Mouse (Mus musculus): ENCODE data around the gene Vmn1r4. TPM values are rescaled to one million over a fixed set of nuclear protein-coding genes. Genes with fewer than 3 reads are reported as not detected.

The Vmn1r4 gene
- total RNA-seq (2021): under 1 TPM; 0.46 to 0.48 TPM

- peak; percentile 95 to 98 for DNase-seq (ENCODE audit: low spot score in 2 of 2)
- intact Hi-C loops (cut with DNase I): loop anchor here (5.0 to 10.0 kb wide), 3 partner anchors 117 to 781 kb away; partner anchors contain the start of gene Lancl2
Observed at GRCm38 (mm10) chr6:56923726-56924707, at the start of gene Vmn1r4, which contains the start of gene Nt5c3. Vmn1r4 (plus strand) TSS chr6:56924015. Nt5c3 (minus strand) TSS chr6:56923932.

- intact Hi-C loops (cut with DNase I): no loop called here
- DNase-seq (ENCODE audit: low spot score in 2 of 2): peak; percentile 26 to 84
Observed at GRCm38 (mm10) chr6:56876870-56877269, 46.9 kb upstream of the Vmn1r4 start.

GRCm38 (mm10) chr6:56877985-56878384, 45.8 kb upstream of the Vmn1r4 start:
- intact Hi-C loops (cut with DNase I): no loop called here
- no peak for DNase-seq (ENCODE audit: low spot score in 2 of 2)

- DNase-seq (ENCODE audit: low spot score in 2 of 2): no peak
- intact Hi-C loops (cut with DNase I): no loop called here
Observed at GRCm38 (mm10) chr6:56879352-56879955, 44.4 kb upstream of the Vmn1r4 start.

- intact Hi-C loops (cut with DNase I): no loop called here
- DNase-seq (ENCODE audit: low spot score in 2 of 2): no peak
Observed at GRCm38 (mm10) chr6:56888561-56888960, 35.3 kb upstream of the Vmn1r4 start.

- intact Hi-C loops (cut with DNase I): no loop called here
- DNase-seq (ENCODE audit: low spot score in 2 of 2): no peak
Observed at GRCm38 (mm10) chr6:56890762-56891161, 33.1 kb upstream of the Vmn1r4 start.

- DNase-seq (ENCODE audit: low spot score in 2 of 2): no peak
- intact Hi-C loops (cut with DNase I): no loop called here
Observed at GRCm38 (mm10) chr6:56899601-56900000, 24.2 kb upstream of the Vmn1r4 start.

- DNase-seq (ENCODE audit: low spot score in 2 of 2): no peak
- intact Hi-C loops (cut with DNase I): no loop called here
Observed at GRCm38 (mm10) chr6:56901336-56901735, 22.5 kb upstream of the Vmn1r4 start.

GRCm38 (mm10) chr6:56901824-56902386, 21.9 kb upstream of the Vmn1r4 start:
- DNase-seq (ENCODE audit: low spot score in 2 of 2): peak in 1 of 2 experiments; percentile 65
- intact Hi-C loops (cut with DNase I): no loop called here

GRCm38 (mm10) chr6:56902606-56903520, 21.0 kb upstream of the Vmn1r4 start:
- no peak for DNase-seq (ENCODE audit: low spot score in 2 of 2)
- intact Hi-C loops (cut with DNase I): no loop called here

- DNase-seq (ENCODE audit: low spot score in 2 of 2): no peak
- intact Hi-C loops (cut with DNase I): no loop called here
Observed at GRCm38 (mm10) chr6:56903831-56904230, 20.0 kb upstream of the Vmn1r4 start.

GRCm38 (mm10) chr6:56904330-56904729, 19.5 kb upstream of the Vmn1r4 start:
- intact Hi-C loops (cut with DNase I): no loop called here

GRCm38 (mm10) chr6:56904982-56905381, 18.8 kb upstream of the Vmn1r4 start:
- intact Hi-C loops (cut with DNase I): no loop called here
- DNase-seq (ENCODE audit: low spot score in 2 of 2): no peak

More at GRCm38 (mm10) chr6:56904330-56904729, 19.5 kb upstream of the Vmn1r4 start:
- peak in 1 of 2 experiments; percentile 65 for DNase-seq (ENCODE audit: low spot score in 2 of 2)

GRCm38 (mm10) chr6:56905486-56905885, 18.3 kb upstream of the Vmn1r4 start:
- DNase-seq (ENCODE audit: low spot score in 2 of 2): no peak
- intact Hi-C loops (cut with DNase I): no loop called here

- intact Hi-C loops (cut with DNase I): no loop called here
- no peak for DNase-seq (ENCODE audit: low spot score in 2 of 2)
Observed at GRCm38 (mm10) chr6:56906121-56906846, 17.5 kb upstream of the Vmn1r4 start.

GRCm38 (mm10) chr6:56907973-56908372, 15.8 kb upstream of the Vmn1r4 start:
- intact Hi-C loops (cut with DNase I): loop anchor here (2.0 kb wide), 1 partner anchor 57 kb away; no protein-coding TSS in a partner anchor

GRCm38 (mm10) chr6:56908397-56908796, 15.4 kb upstream of the Vmn1r4 start:
- intact Hi-C loops (cut with DNase I): loop anchor here (2.0 kb wide), 1 partner anchor 58 kb away; no protein-coding TSS in a partner anchor
- DNase-seq (ENCODE audit: low spot score in 2 of 2): no peak

More at GRCm38 (mm10) chr6:56907973-56908372, 15.8 kb upstream of the Vmn1r4 start:
- no peak for DNase-seq (ENCODE audit: low spot score in 2 of 2)

- intact Hi-C loops (cut with DNase I): loop anchor here (1.0 to 2.0 kb wide), 2 partner anchors 58 to 101 kb away; no protein-coding TSS in a partner anchor
- peak; percentile 67 to 82 for DNase-seq (ENCODE audit: low spot score in 2 of 2)
Observed at GRCm38 (mm10) chr6:56908912-56909311, 14.9 kb upstream of the Vmn1r4 start.
